In the genomic region with DNA sequence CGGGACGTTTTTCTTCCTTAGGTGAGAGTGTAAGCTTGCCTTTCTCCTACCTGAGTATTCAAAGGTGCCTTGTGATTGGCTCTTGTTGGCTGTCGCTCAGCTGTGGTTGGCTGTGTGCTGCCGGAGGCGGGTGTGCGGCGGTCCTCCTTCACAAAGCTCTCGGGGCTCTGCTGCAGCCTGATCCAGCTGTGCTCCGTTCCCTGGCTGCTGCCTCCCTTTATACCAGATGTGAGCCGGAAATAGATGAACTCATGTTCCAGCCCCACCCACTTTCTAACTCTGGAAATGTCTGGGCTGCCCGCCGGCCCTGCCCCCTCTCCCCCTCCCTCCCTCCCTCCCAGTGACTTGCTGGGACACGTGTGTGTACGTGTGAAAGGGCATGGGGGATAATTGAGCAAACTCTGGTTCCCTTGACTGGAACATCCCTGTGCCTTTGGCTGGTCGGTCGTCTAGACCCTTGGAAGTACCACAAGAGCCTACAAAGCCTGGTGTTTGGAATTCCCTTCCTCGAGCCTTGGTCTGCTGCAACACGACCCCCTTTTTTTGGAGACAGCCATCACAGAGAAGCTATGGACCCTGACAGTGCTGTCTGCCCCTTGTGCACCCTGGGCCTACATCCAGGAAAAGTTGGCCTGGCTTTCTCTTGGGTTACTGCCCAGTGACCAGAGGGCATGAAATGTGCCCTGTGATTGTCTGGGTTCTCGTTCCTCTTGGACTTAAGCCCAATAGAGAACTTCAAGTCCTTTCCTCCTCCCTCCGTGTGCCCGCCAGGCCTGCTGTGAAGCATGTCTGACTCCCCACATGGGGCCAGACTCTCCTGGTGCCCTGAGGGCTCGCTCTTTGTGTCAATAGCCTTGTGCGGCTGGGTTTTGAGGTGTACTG, we compare ENCODE assay signal across 8 mouse cellular contexts. TPM values are rescaled to one million over a fixed set of nuclear protein-coding genes. Genes with fewer than 3 reads are reported as not detected.
DNase-seq lines count a peak whose midpoint lies in the region; ATAC-seq and TF ChIP-seq lines count a peak whose summit lies in the region.

A gene (minus strand): TSS at position 190 of the 882 bp plus-strand sequence.

- peak; percentile 91 for ATAC-seq in intestine, embryonic 16.5 days
- peak; percentile 96 for ATAC-seq in limb, embryonic 13.5 days (ENCODE audit: low FRiP score, low read depth)
- ATAC-seq in midbrain, embryonic 16.5 days = peak; percentile 94
- ATAC-seq in stomach, postnatal 0 days (ENCODE audit: low FRiP score, low TSS enrichment) = peak; percentile 89

- H3K9ac ChIP-seq in intestine, embryonic 16.5 days (ENCODE audit: low read depth, low read length) = peak within 1 kb of the TSS; percentile 23; the same call in 1 of the 2 replicates
- H3K9ac ChIP-seq in limb, embryonic 13.5 days = no peak within 1 kb of the TSS; the same call in 1 of the 2 replicates
- peak within 1 kb of the TSS; percentile 23; the same call in 1 of the 2 replicates for H3K9ac ChIP-seq in midbrain, embryonic 16.5 days (ENCODE audit: low read depth, low read length)
- H3K9ac ChIP-seq in stomach, postnatal 0 days (ENCODE audit: low read length) = 0 out of 2 replicates have a peak within 1 kb of the TSS, but pooled peaks have one; percentile 13

- H3K4me1 ChIP-seq in embryonic facial prominence, embryonic 10.5 days = peaks cover 44% of the 10 kb centered on the region
- peaks cover 32% of the 10 kb centered on the region for H3K4me1 ChIP-seq in intestine, embryonic 16.5 days (ENCODE audit: control insufficient read depth, insufficient read depth, low read length)
- H3K4me1 ChIP-seq in limb, embryonic 13.5 days = peaks cover 24% of the 10 kb centered on the region
- H3K4me1 ChIP-seq in midbrain, embryonic 16.5 days (ENCODE audit: control insufficient read depth, insufficient read depth, low read length) = peaks cover 11% of the 10 kb centered on the region; the same call in 1 of the 2 replicates
- H3K4me1 ChIP-seq in stomach, postnatal 0 days (replicated peaks; ENCODE audit: control insufficient read depth, insufficient read depth) = peaks cover 4% of the 10 kb centered on the region; the same call in 1 of the 2 replicates

- peak within 1 kb of the TSS; percentile 81 for H3K27ac ChIP-seq in embryonic facial prominence, embryonic 10.5 days (replicated peaks)
- peak within 1 kb of the TSS; percentile 14; the same call in 1 of the 2 replicates for H3K27ac ChIP-seq in intestine, embryonic 16.5 days (ENCODE audit: low read length)
- peak within 1 kb of the TSS; percentile 77 for H3K27ac ChIP-seq in limb, embryonic 13.5 days
- peak within 1 kb of the TSS; percentile 38 for H3K27ac ChIP-seq in midbrain, embryonic 16.5 days (ENCODE audit: low read length)
- peak within 1 kb of the TSS; percentile 84 for H3K27ac ChIP-seq in stomach, postnatal 0 days (replicated peaks)

- no peaks in the 10 kb centered on the region for H3K9me3 ChIP-seq in embryonic facial prominence, embryonic 10.5 days
- H3K9me3 ChIP-seq in intestine, embryonic 16.5 days (ENCODE audit: control insufficient read depth, low read length) = no peaks in the 10 kb centered on the region
- no peaks in the 10 kb centered on the region for H3K9me3 ChIP-seq in limb, embryonic 13.5 days
- no peaks in the 10 kb centered on the region for H3K9me3 ChIP-seq in midbrain, embryonic 16.5 days (replicated peaks; ENCODE audit: control insufficient read depth, low read length, poor library complexity, severe bottlenecking)
- H3K9me3 ChIP-seq in stomach, postnatal 0 days (ENCODE audit: control insufficient read depth, low read length) = no peaks in the 10 kb centered on the region

- H3K4me2 ChIP-seq in intestine, embryonic 16.5 days (ENCODE audit: low read depth, low read length) = peak within 1 kb of the TSS; percentile 45
- H3K4me2 ChIP-seq in limb, embryonic 13.5 days (replicated peaks) = peak within 1 kb of the TSS; percentile 63
- peak within 1 kb of the TSS; percentile 59 for H3K4me2 ChIP-seq in midbrain, embryonic 16.5 days (ENCODE audit: low read length)
- peak within 1 kb of the TSS; percentile 54 for H3K4me2 ChIP-seq in stomach, postnatal 0 days (replicated peaks; ENCODE audit: low read depth)

- peak; percentile 40 for TF ChIP-seq EP300 in stomach, postnatal 0 days (optimal IDR thresholded peaks at IDR 0.05)

- no peak for TF ChIP-seq CTCF in stomach, postnatal 0 days (IDR thresholded peaks at IDR 0.05; ENCODE audit: low read depth)

- 19% methylated on average over 23 of the region's 23 CpGs for WGBS in embryonic facial prominence, embryonic 10.5 days
- 19% methylated on average over 23 of the region's 23 CpGs for whole genome bisulfite sequencing in intestine, embryonic 16.5 days
- 19% methylated on average over 23 of the region's 23 CpGs for WGBS in limb, embryonic 13.5 days
- 16% methylated on average over 23 of the region's 23 CpGs for WGBS in midbrain, embryonic 16.5 days
- WGBS in stomach, postnatal 0 days = 7% methylated on average over 23 of the region's 23 CpGs

- no peaks in the 10 kb centered on the region for H3K36me3 ChIP-seq in embryonic facial prominence, embryonic 10.5 days (replicated peaks)
- no peaks in the 10 kb centered on the region for H3K36me3 ChIP-seq in intestine, embryonic 16.5 days (ENCODE audit: control insufficient read depth, insufficient read depth, low read length)
- no peaks in the 10 kb centered on the region for H3K36me3 ChIP-seq in limb, embryonic 13.5 days
- H3K36me3 ChIP-seq in midbrain, embryonic 16.5 days (ENCODE audit: control insufficient read depth, insufficient read depth, low read length) = no peaks in the 10 kb centered on the region
- H3K36me3 ChIP-seq in stomach, postnatal 0 days (ENCODE audit: control insufficient read depth, insufficient read depth, low read length) = no peaks in the 10 kb centered on the region; the same call in 1 of the 2 replicates

- H3K27me3 ChIP-seq in embryonic facial prominence, embryonic 10.5 days (replicated peaks; ENCODE audit: low read depth, poor library complexity, severe bottlenecking) = no peaks in the 10 kb centered on the region
- no peaks in the 10 kb centered on the region for H3K27me3 ChIP-seq in intestine, embryonic 16.5 days (replicated peaks; ENCODE audit: control insufficient read depth, insufficient read depth, low read length)
- no peaks in the 10 kb centered on the region for H3K27me3 ChIP-seq in limb, embryonic 13.5 days
- no peaks in the 10 kb centered on the region for H3K27me3 ChIP-seq in midbrain, embryonic 16.5 days (ENCODE audit: control insufficient read depth, insufficient read depth, low read depth, low read length)
- H3K27me3 ChIP-seq in stomach, postnatal 0 days (ENCODE audit: control insufficient read depth, insufficient read depth, low read length) = no peaks in the 10 kb centered on the region

- H3K4me3 ChIP-seq in embryonic facial prominence, embryonic 10.5 days = peak within 1 kb of the TSS; percentile 46
- peak within 1 kb of the TSS; percentile 19; the same call in 1 of the 2 replicates for H3K4me3 ChIP-seq in intestine, embryonic 16.5 days (ENCODE audit: low read length)
- H3K4me3 ChIP-seq in limb, embryonic 13.5 days = peak within 1 kb of the TSS; percentile 36
- peak within 1 kb of the TSS; percentile 33 for H3K4me3 ChIP-seq in midbrain, embryonic 16.5 days (ENCODE audit: low read depth, low read length)
- peak within 1 kb of the TSS; percentile 18; the same call in 1 of the 2 replicates for H3K4me3 ChIP-seq in stomach, postnatal 0 days (ENCODE audit: low read depth, low read length)

- DNase-seq in 3T3-L1 (ENCODE audit: low read depth, low spot score) = peak; percentile 99
- DNase-seq in adrenal gland, adult 18-20 months (ENCODE audit: low spot score in 2 of 2) = peak; percentile 42 to 71
- peak; percentile 89 for DNase-seq in embryonic facial prominence, embryonic 10.5 days (ENCODE audit: low spot score)
- peak; percentile 100 for DNase-seq in heart, adult 11 months
- DNase-seq in stomach, postnatal 0 days (ENCODE audit: low spot score) = peak; percentile 79

RNA-seq across cellular contexts. Expression of the gene that starts here (rescaled TPM):
- total RNA-seq in adrenal gland, adult 18-20 months (2021) = 10 to 100 TPM in 1 of 2 experiments, 1 to 10 TPM in 1; 3.3 to 17.1 TPM
- 0.12 TPM in 1 of 2 replicates, not detected in the other for polyA plus RNA-seq in embryonic facial prominence, embryonic 10.5 days (2016; fragmentation: Nextera tagmentation; extraction: Ambion mirVana)
- polyA plus RNA-seq in intestine, embryonic 16.5 days (2015; fragmentation: Nextera tagmentation; extraction: Ambion mirVana) = 0.24 and 0.29 TPM in 2 replicates
- polyA plus RNA-seq in limb, embryonic 13.5 days (2015; fragmentation: Nextera tagmentation; extraction: Ambion mirVana) = 0.28 and 0.83 TPM in 2 replicates
- 0.25 and 0.41 TPM in 2 replicates for polyA plus RNA-seq in midbrain, embryonic 16.5 days (2015; fragmentation: Nextera tagmentation; extraction: Ambion mirVana)
- polyA plus RNA-seq in stomach, postnatal 0 days (2015; fragmentation: Nextera tagmentation; extraction: Ambion mirVana) = 0.25 and 0.27 TPM in 2 replicates

Comparison
In these comparisons a context has a peak if more than half of its experiments do, and no peak if none do; other contexts are left out.
1. Peak in every context shown above with its lines: DNase-seq, ATAC-seq, H3K4me3 ChIP-seq and H3K27ac ChIP-seq.
2. Peak in DNase-seq, H3K4me3 ChIP-seq and H3K27ac ChIP-seq in embryonic facial prominence, embryonic 10.5 days; RNA of the gene not detected or under 1 TPM.
3. Peak in ATAC-seq, H3K4me3 ChIP-seq, H3K27ac ChIP-seq, H3K9ac ChIP-seq and H3K4me2 ChIP-seq in intestine, embryonic 16.5 days; RNA of the gene not detected or under 1 TPM.
4. Peak in ATAC-seq, H3K4me3 ChIP-seq, H3K27ac ChIP-seq and H3K4me2 ChIP-seq in limb, embryonic 13.5 days; RNA of the gene not detected or under 1 TPM.
5. Peak in ATAC-seq, H3K4me3 ChIP-seq, H3K27ac ChIP-seq, H3K9ac ChIP-seq and H3K4me2 ChIP-seq in midbrain, embryonic 16.5 days; RNA of the gene not detected or under 1 TPM.
6. Peak in DNase-seq, ATAC-seq, H3K4me3 ChIP-seq, H3K27ac ChIP-seq, H3K9ac ChIP-seq and H3K4me2 ChIP-seq in stomach, postnatal 0 days; RNA of the gene not detected or under 1 TPM.
7. H3K27ac ChIP-seq: peak in every context shown above with its lines; median percentile 84 in stomach, postnatal 0 days; 81 in embryonic facial prominence, embryonic 10.5 days; 77 in limb, embryonic 13.5 days; 38 in midbrain, embryonic 16.5 days; 14 in intestine, embryonic 16.5 days.